Comparison of ENCODE assay signal across 9 mouse cellular contexts in genomic region chr1:35849406-35850190, GRCm38 (mm10).
DNase-seq lines count a peak whose midpoint lies in the region; ATAC-seq lines count a peak whose summit lies in the region.
"Had no signal": no experiment of that assay in that cellular context is flagged by ENCODE, and none has a peak within 500 bp of the region (broad histone marks: within the 10 kb centered on the region; RNA-seq: fewer than 3 reads in every experiment).

No protein-coding gene starts in this region.

- no peaks in the 10 kb centered on the region for H3K27me3 ChIP-seq in heart, embryonic 13.5 days (replicated peaks)
- no peaks in the 10 kb centered on the region for H3K27me3 ChIP-seq in heart, embryonic 14.5 days (ENCODE audit: control insufficient read depth, insufficient read depth, low read length)
- H3K27me3 ChIP-seq: neural tube, embryonic 12.5 days had no signal

- peak overlapping the region; percentile 8; the same call in 1 of the 2 replicates for H3K4me3 ChIP-seq in heart, embryonic 13.5 days
- H3K4me3 ChIP-seq in heart, embryonic 14.5 days (ENCODE audit: control insufficient read depth in 1 of 2, insufficient read depth in 1 of 2, low read depth in 1 of 2, low read length in 2 of 2), result peak overlapping the region in 1 of 2 experiments; percentile 4; a peak in 1 of 4 replicates
- H3K4me3 ChIP-seq: neural tube, embryonic 12.5 days had no signal

- WGBS in heart, embryonic 13.5 days, result 60% methylated on average over 11 of the region's 11 CpGs
- WGBS in heart, embryonic 14.5 days, result 51% methylated on average over 11 of the region's 11 CpGs

- DNase-seq in heart, postnatal 25 days (ENCODE audit: low spot score), result no peak
- DNase-seq in right cerebral cortex, postnatal 4 days, result peak; percentile 20
- DNase-seq in right cerebral cortex, postnatal 25 days, result no peak
- DNase-seq in testis, postnatal 10 days (ENCODE audit: low spot score), result peak; percentile 26

- peak overlapping the region; percentile 42 for H3K4me2 ChIP-seq in heart, embryonic 13.5 days
- H3K4me2 ChIP-seq in heart, embryonic 14.5 days (ENCODE audit: low read length), result peak overlapping the region; percentile 49
- H3K4me2 ChIP-seq: neural tube, embryonic 12.5 days had no signal

- H3K9me3 ChIP-seq in heart, embryonic 13.5 days, result no peaks in the 10 kb centered on the region
- no peaks in the 10 kb centered on the region for H3K9me3 ChIP-seq in heart, embryonic 14.5 days (ENCODE audit: control insufficient read depth, low read length)
- H3K9me3 ChIP-seq: neural tube, embryonic 12.5 days had no signal

- H3K27ac ChIP-seq in heart, embryonic 13.5 days (replicated peaks), result peak overlapping the region; percentile 61
- peak overlapping the region; percentile 30 to 69 for H3K27ac ChIP-seq in heart, embryonic 14.5 days (replicated peaks in 1 of 2; ENCODE audit: control insufficient read depth in 1 of 2, insufficient read depth in 1 of 2, low read depth in 2 of 2, low read length in 2 of 2)
- H3K27ac ChIP-seq: liver, embryonic 14.5 days; neural tube, embryonic 12.5 days had no signal

- no peak for ATAC-seq in heart, embryonic 13.5 days (ENCODE audit: extremely low read depth, insufficient number of reproducible peaks, low FRiP score, low TSS enrichment)
- ATAC-seq in heart, embryonic 14.5 days (ENCODE audit: insufficient number of reproducible peaks, insufficient read depth, low FRiP score, low read depth), result no peak
- no peak for ATAC-seq in granulocyte monocyte progenitor cell, adult 5-6 weeks (replicated peaks; ENCODE audit: poor library complexity, severe bottlenecking)

- H3K36me3 ChIP-seq in heart, embryonic 13.5 days, result no peaks in the 10 kb centered on the region
- H3K36me3 ChIP-seq in heart, embryonic 14.5 days (ENCODE audit: control insufficient read depth, insufficient read depth, low read length), result no peaks in the 10 kb centered on the region
- H3K36me3 ChIP-seq: neural tube, embryonic 12.5 days had no signal

- intact Hi-C loops in heart, postnatal 25 days (cut with DNase I), result no loop called here

- no peak overlapping the region for H3K9ac ChIP-seq in heart, embryonic 13.5 days
- no peak overlapping the region for H3K9ac ChIP-seq in heart, embryonic 14.5 days (ENCODE audit: low read length)
- H3K9ac ChIP-seq: liver, embryonic 14.5 days; neural tube, embryonic 12.5 days had no signal

- H3K4me1 ChIP-seq in heart, embryonic 13.5 days, result peaks cover 21% of the 10 kb centered on the region
- peaks cover 12 to 14% of the 10 kb centered on the region in 2 experiments for H3K4me1 ChIP-seq in heart, embryonic 14.5 days (ENCODE audit: control insufficient read depth in 2 of 2, insufficient read depth in 2 of 2, low read length in 2 of 2)
- H3K4me1 ChIP-seq: neural tube, embryonic 12.5 days had no signal

Comparison
In these comparisons a context has a peak if more than half of its experiments do, and no peak if none do; other contexts are left out.
1. DNase-seq: peak in right cerebral cortex, postnatal 4 days (single experiment) and testis, postnatal 10 days (single experiment); none in heart, postnatal 25 days (single experiment) and right cerebral cortex, postnatal 25 days (single experiment).